Mouse (Mus musculus) hindbrain, embryonic 15.5 days (tissue): Measurements from ENCODE around the gene Grk1. TPM values are rescaled to one million over a fixed set of nuclear protein-coding genes. Genes with fewer than 3 reads are reported as not detected.

Source experiments
- ATAC-seq: fragments of 200-750 bp; cut with Nextera tagmentation; 2 replicates; pipeline ENCODE4 v1.8.0; 2017; ENCODE audit warnings: low read depth, moderate number of reproducible peaks, moderate TSS enrichment; ENCODE audit not compliant: low FRiP score
- H3K27ac ChIP-seq: fragments of 300-500 bp; sonication (generic); replicated peaks from 2 replicates; pipeline ENCODE4 v1.5.1; 2015; ENCODE audit warnings: mild to moderate bottlenecking, inconsistent platforms
- H3K27me3 ChIP-seq: fragments of 300-500 bp; sonication (generic); 2 replicates; pipeline ENCODE4 v1.6.1; 2015; ENCODE audit warnings: control low read depth, inconsistent platforms
- H3K36me3 ChIP-seq: fragments of 300-500 bp; sonication (generic); 2 replicates; pipeline ENCODE4 v1.6.1; 2015; ENCODE audit warnings: control low read depth, inconsistent platforms
- H3K4me1 ChIP-seq: fragments of 300-500 bp; sonication (generic); replicated peaks from 2 replicates; pipeline ENCODE4 v1.6.1; 2015; ENCODE audit warnings: control low read depth, inconsistent platforms
- H3K4me2 ChIP-seq: fragments of 300-500 bp; sonication (generic); 2 replicates; pipeline ENCODE4 v1.6.1; 2015; ENCODE audit warnings: moderate library complexity, mild to moderate bottlenecking, inconsistent platforms
- H3K4me3 ChIP-seq: fragments of 300-500 bp; sonication (generic); 2 replicates; pipeline ENCODE4 v1.5.1; 2015; ENCODE audit warnings: mild to moderate bottlenecking, inconsistent platforms
- H3K9ac ChIP-seq: fragments of 300-500 bp; sonication (generic); 2 replicates; pipeline ENCODE4 v1.6.1; 2015; ENCODE audit warnings: inconsistent platforms
- H3K9me3 ChIP-seq: fragments of 300-500 bp; sonication (generic); 2 replicates; pipeline ENCODE4 v1.6.1; 2016; ENCODE audit warnings: control low read depth, inconsistent platforms
- WGBS: fragments of 180-500 bp; shearing (Covaris S2); methylation state at CpG from one replicate; pipeline ENCODE4 v1.1.7; 2015; 5-methylcytosine and 5-hydroxymethylcytosine counted together
- polyA plus RNA-seq: library from polyadenylated mRNA; unstranded; fragments of >200 nt; fragmentation: Nextera tagmentation; extraction: Ambion mirVana; gene quantifications from 2 replicates; pipeline ENCODE4 v1.2.1, GENCODE M21; 2015

The Grk1 gene
- polyA plus RNA-seq, 1 experiment from 2014 or later = not detected

DNA sequence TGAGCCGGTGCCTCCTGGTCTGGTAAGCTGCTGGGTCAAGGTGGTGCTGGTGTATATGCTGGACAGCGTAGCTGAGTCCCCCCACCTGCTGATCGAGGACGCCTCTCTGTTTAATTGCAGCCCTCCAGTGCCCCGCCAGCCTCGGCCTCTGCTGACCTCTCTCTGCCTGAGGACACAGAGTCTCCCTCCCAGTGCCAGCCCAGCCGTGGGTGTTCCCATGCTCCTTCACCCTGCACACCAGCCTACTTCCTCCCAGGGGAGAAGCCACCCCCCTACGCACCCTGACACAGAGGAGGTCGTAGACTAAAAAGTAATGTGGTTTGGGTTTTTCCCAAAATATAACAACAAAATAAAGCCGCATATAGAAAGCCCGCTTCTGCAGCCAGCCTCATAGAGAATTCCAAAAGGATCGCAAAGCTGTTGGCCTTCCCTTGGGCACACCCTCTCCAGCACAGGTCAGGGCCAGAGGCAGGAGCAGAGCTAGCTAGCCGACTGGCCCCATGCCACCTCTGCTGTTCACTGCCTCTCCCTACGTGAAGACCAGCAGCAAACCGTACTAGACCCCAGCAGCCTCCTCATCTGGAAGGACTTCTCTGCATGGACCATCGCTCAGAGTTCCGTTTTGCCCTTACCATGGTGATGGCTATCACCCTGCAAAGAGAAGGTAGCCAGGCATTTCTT is 56.3 kb downstream of the Grk1 start:
- no peaks in the 10 kb centered on the region for H3K9me3 ChIP-seq
- no peak overlapping the region for H3K4me2 ChIP-seq
- no peak overlapping the region for H3K9ac ChIP-seq
- ATAC-seq = no peak
- H3K36me3 ChIP-seq = peaks cover 2% of the 10 kb centered on the region; the same call in 1 of the 2 replicates
- H3K4me1 ChIP-seq = no peaks in the 10 kb centered on the region
- H3K27ac ChIP-seq = no peak overlapping the region
- H3K4me3 ChIP-seq = no peak overlapping the region
- 80% methylated on average over 17 of the region's 17 CpGs for WGBS
- no peaks in the 10 kb centered on the region for H3K27me3 ChIP-seq

DNA sequence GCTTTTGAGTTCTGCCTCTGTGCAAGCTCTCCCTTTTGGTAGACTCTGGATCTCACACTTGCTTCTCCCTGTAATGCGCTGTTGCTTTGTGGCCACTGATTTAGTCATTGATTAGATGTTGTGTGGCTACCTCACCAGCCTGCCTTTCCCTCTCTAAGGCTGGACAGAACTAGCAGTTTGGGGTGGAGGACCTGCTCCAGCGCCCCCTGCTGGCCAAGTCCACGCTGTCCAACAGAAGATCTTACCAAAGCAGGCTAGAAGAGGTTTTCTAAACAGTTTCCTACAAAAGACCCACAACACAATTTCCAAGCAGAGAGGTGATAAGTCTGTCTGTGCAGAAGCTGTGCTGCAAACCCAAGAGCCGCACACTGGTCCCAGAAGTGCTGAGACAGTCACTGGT is 57.0 kb downstream of the Grk1 start:
- no peaks in the 10 kb centered on the region for H3K27me3 ChIP-seq
- H3K4me2 ChIP-seq = no peak overlapping the region
- no peaks in the 10 kb centered on the region for H3K4me1 ChIP-seq
- WGBS = 36% methylated on average over 4 of the region's 4 CpGs
- H3K27ac ChIP-seq = no peak overlapping the region
- no peaks in the 10 kb centered on the region for H3K9me3 ChIP-seq
- H3K36me3 ChIP-seq = peaks cover 6% of the 10 kb centered on the region; the same call in 1 of the 2 replicates
- no peak for ATAC-seq
- no peak overlapping the region for H3K4me3 ChIP-seq
- no peak overlapping the region for H3K9ac ChIP-seq

DNA sequence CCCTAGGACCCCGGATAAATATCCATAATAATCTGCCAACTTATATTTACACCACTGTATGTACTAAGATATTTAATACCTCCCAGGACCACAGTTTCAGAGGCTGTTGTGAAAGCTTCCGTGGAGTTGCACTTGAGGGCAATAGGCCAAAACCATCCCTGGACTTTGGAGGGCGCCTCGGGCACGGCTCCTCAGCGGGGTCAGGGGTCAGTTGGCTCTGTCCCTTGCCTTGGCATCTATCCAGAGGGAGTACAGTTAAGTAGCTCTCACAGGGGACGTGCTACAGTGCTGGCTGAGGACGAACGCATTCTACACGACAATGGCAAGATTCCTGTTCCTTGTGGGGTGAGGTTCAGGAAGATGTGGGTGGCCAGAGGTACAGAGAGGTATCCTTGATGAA is 57.5 kb downstream of the Grk1 start:
- Histone ChIP-seq H3K36me3 (peaks cover 7% of the 10 kb centered on the region; the same call in 1 of the 2 replicates), H3K9ac (no peak overlapping the region), H3K27ac (no peak overlapping the region), H3K9me3 (no peaks in the 10 kb centered on the region), H3K27me3 (no peaks in the 10 kb centered on the region), H3K4me2 (no peak overlapping the region), H3K4me3 (no peak overlapping the region), H3K4me1 (no peaks in the 10 kb centered on the region)
- ATAC-seq = no peak
- WGBS = 72% methylated on average over 10 of the region's 10 CpGs

DNA sequence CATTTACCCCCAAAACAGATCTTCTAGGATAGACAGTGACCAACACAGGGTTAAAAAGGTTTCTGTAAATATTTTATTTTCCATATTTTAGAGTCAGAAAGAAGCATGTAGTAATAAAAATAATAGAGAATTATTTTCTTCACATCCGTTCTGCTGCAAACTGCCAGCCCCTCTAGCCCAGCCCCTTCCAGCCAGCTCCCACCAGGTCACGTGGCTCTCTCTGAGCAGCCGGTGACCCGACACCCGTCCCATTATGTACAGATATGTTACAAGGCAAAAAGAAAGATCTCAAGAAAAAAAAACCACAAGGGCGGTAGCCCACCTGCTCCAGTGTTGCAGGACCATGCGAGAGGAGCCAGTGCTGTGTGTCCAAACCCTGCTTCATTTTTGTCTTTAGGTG is 60.4 kb downstream of the Grk1 start:
- no peak overlapping the region for H3K9ac ChIP-seq
- 62% methylated on average over 7 of the region's 7 CpGs for WGBS
- no peaks in the 10 kb centered on the region for H3K9me3 ChIP-seq
- H3K4me1 ChIP-seq = no peaks in the 10 kb centered on the region
- no peak overlapping the region for H3K27ac ChIP-seq
- H3K36me3 ChIP-seq = peaks cover 13% of the 10 kb centered on the region; the same call in 1 of the 2 replicates
- no peak overlapping the region for H3K4me2 ChIP-seq
- no peak for ATAC-seq
- no peak overlapping the region for H3K4me3 ChIP-seq
- H3K27me3 ChIP-seq = no peaks in the 10 kb centered on the region

DNA sequence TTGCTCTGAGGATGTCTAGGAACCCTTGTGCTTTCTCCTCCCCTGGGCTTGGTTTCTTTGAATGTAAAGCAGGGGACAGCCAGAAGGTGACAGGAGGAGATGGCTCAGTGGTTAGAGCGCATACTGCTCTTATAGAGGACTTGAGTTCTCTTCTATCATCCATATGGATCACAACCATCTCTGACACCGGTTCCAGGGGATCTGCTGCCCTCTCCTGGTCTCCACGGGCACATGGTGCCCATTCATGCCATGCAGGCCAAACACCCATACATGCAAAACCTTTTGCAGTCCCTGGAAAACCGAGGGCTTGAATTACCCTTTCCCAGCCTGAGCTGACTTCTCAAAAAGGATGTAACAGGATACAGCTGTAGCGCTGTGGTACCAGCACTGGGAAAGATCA is 62.1 kb downstream of the Grk1 start:
- H3K4me1 ChIP-seq = no peaks in the 10 kb centered on the region
- H3K27me3 ChIP-seq = no peaks in the 10 kb centered on the region
- H3K27ac ChIP-seq = no peak overlapping the region
- no peak for ATAC-seq
- no peak overlapping the region for H3K4me2 ChIP-seq
- H3K4me3 ChIP-seq = no peak overlapping the region
- no peaks in the 10 kb centered on the region for H3K9me3 ChIP-seq
- WGBS = 71% methylated on average over 5 of the region's 5 CpGs
- H3K36me3 ChIP-seq = peaks cover 18% of the 10 kb centered on the region; the same call in 1 of the 2 replicates
- no peak overlapping the region for H3K9ac ChIP-seq

DNA sequence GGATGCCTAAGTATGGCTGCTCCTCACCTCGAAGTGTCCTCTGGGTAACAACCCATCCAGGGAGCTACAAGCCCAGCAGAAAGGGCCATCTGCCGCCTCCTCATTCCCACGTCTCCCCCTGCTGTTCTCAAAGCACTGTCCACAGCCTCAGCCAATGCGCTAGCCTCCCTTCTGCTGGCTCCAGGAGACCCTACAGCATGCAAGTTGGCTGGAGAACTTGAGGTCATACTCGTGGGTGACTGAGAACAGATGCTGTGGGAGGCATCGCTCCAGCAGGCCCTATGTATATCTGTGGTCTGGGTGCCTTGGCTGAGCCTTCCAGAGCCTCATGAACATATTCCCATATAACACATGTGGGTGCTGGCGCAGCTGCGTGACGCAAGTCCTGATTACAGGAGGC is 63.9 kb downstream of the Grk1 start:
- no peaks in the 10 kb centered on the region for H3K9me3 ChIP-seq
- 83% methylated on average over 9 of the region's 9 CpGs for WGBS
- H3K4me3 ChIP-seq = no peak overlapping the region
- H3K27ac ChIP-seq = no peak overlapping the region
- no peak overlapping the region for H3K4me2 ChIP-seq
- H3K4me1 ChIP-seq = no peaks in the 10 kb centered on the region
- H3K36me3 ChIP-seq = peaks cover 27% of the 10 kb centered on the region
- H3K9ac ChIP-seq = no peak overlapping the region
- ATAC-seq = peak; percentile 27; the same call in 1 of the 2 replicates
- no peaks in the 10 kb centered on the region for H3K27me3 ChIP-seq

DNA sequence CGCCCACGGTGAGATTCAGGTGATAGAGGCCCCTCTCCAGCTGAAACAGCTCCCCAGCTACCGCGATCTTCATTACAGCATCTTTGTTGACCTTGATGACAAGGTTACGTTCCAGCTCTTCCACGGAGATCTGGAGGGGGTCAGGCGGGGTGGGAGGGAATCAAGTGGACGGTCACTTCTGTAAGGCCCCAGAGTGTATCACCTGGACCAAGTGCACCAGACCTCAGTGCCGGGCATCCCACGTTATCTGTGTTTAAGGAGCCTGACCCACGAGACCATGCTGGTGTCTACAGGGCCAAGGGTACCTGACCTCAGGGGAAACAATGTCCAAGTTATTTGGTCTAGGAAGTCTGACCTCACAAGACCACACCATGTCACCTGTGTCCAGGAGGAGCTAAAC is 66.6 kb downstream of the Grk1 start:
- WGBS = 93% methylated on average over 11 of the region's 11 CpGs
- no peak for ATAC-seq

More for the DNA sequence above, 66.6 kb downstream of the Grk1 start:
- Histone ChIP-seq H3K27ac (no peak overlapping the region), H3K27me3 (no peaks in the 10 kb centered on the region), H3K4me2 (no peak overlapping the region), H3K36me3 (peaks cover 25% of the 10 kb centered on the region), H3K9me3 (no peaks in the 10 kb centered on the region), H3K4me3 (no peak overlapping the region), H3K4me1 (no peaks in the 10 kb centered on the region), H3K9ac (no peak overlapping the region)

Other genes starting within 250 kb of the Grk1 start
- gene Lamp1, start 245.9 kb upstream of the Grk1 start, polyA plus RNA-seq = 297 and 317 TPM in 2 replicates
- gene Grtp1, start 204.5 kb upstream of the Grk1 start, polyA plus RNA-seq = 11.9 and 13.9 TPM in 2 replicates
- gene Adprhl1, start 150.9 kb upstream of the Grk1 start, polyA plus RNA-seq = 0.14 and 0.17 TPM in 2 replicates
- 32.5 and 33.4 TPM in 2 replicates for gene Dcun1d2, start 117.0 kb upstream of the Grk1 start, polyA plus RNA-seq
- gene Tmco3, start 116.9 kb upstream of the Grk1 start, polyA plus RNA-seq = 55.4 and 57.1 TPM in 2 replicates
- gene Tfdp1, start 66.3 kb upstream of the Grk1 start, polyA plus RNA-seq = 96.5 and 96.8 TPM in 2 replicates
- gene Atp4b, start 8.3 kb upstream of the Grk1 start, polyA plus RNA-seq = not detected in 2 replicates
- 1.00 and 1.2 TPM in 2 replicates for gene Tmem255b, start 30.1 kb downstream of the Grk1 start, polyA plus RNA-seq
- gene Gas6, start 89.4 kb downstream of the Grk1 start, polyA plus RNA-seq = 52.1 and 53.8 TPM in 2 replicates
- gene 1700029H14Rik, start 157.4 kb downstream of the Grk1 start, polyA plus RNA-seq = not detected in 2 replicates